Mouse (Mus musculus) liver, embryonic 16.5 days (tissue): ENCODE results near the gene Ice1. TPM values are rescaled to one million over a fixed set of nuclear protein-coding genes. Genes with fewer than 3 reads are reported as not detected.

Experiments
- ATAC-seq: fragments of 200-750 bp; cut with Nextera tagmentation; 2 replicates; pipeline ENCODE4 v1.8.0; 2017; ENCODE audit warnings: low read depth, mild to moderate bottlenecking, moderate number of reproducible peaks, moderate library complexity
- H3K27ac ChIP-seq: fragments of 300-500 bp; sonication (generic); 2 replicates; pipeline ENCODE4 v1.5.1; 2014; ENCODE audit warnings: mild to moderate bottlenecking, low read length
- H3K27me3 ChIP-seq: fragments of 300-500 bp; sonication (generic); 2 replicates; pipeline ENCODE4 v1.6.1; 2014; ENCODE audit warnings: low read depth, low read length, mixed read lengths; ENCODE audit not compliant: control insufficient read depth, insufficient read depth
- H3K36me3 ChIP-seq: fragments of 300-500 bp; sonication (generic); 2 replicates; pipeline ENCODE4 v1.6.1; 2014; ENCODE audit warnings: mild to moderate bottlenecking; ENCODE audit not compliant: control insufficient read depth, insufficient read depth
- H3K4me1 ChIP-seq: fragments of 300-500 bp; sonication (generic); 2 replicates; pipeline ENCODE4 v1.6.1; 2014; ENCODE audit warnings: low read depth, low read length, mixed read lengths; ENCODE audit not compliant: control insufficient read depth
- H3K4me2 ChIP-seq: fragments of 300-500 bp; sonication (generic); 2 replicates; pipeline ENCODE4 v1.6.1; 2014; ENCODE audit warnings: low read depth, low read length, mixed read lengths
- H3K4me3 ChIP-seq: fragments of 300-500 bp; sonication (generic); 2 replicates; pipeline ENCODE4 v1.5.1; 2014; ENCODE audit warnings: low read depth, mild to moderate bottlenecking, low read length
- H3K9ac ChIP-seq: fragments of 300-500 bp; sonication (generic); 2 replicates; pipeline ENCODE4 v1.6.1; 2014; ENCODE audit warnings: low read depth, low read length
- H3K9me3 ChIP-seq: fragments of 300-500 bp; sonication (generic); replicated peaks from 2 replicates; pipeline ENCODE4 v1.6.1; 2016; ENCODE audit warnings: low read length; ENCODE audit not compliant: control insufficient read depth
- WGBS: fragments of 180-500 bp; shearing (Covaris S2); extraction: QIAGEN DNeasy Blood & Tissue Kit; methylation state at CpG from one replicate; pipeline ENCODE4 v1.1.7; 2014; ENCODE audit not compliant: insufficient replicate concordance; 5-methylcytosine and 5-hydroxymethylcytosine counted together
- polyA plus RNA-seq: library from polyadenylated mRNA; unstranded; fragments of >200 nt; fragmentation: Nextera tagmentation; extraction: Ambion mirVana; gene quantifications from 2 replicates; pipeline ENCODE4 v1.2.1, GENCODE M21; 2015

Gene Ice1
- polyA plus RNA-seq, 1 experiment from 2014 or later = 4.0 TPM

GRCm38 (mm10) chr13:70567889-70568288 is 69.5 kb downstream of the Ice1 start:
- Histone ChIP-seq H3K36me3 (no peaks in the 10 kb centered on the region), H3K9me3 (no peaks in the 10 kb centered on the region), H3K9ac (no peak overlapping the region), H3K4me3 (no peak overlapping the region), H3K27ac (no peak overlapping the region), H3K4me1 (no peaks in the 10 kb centered on the region), H3K4me2 (no peak overlapping the region), H3K27me3 (no peaks in the 10 kb centered on the region)
- WGBS = 40% methylated on average over 2 of the region's 2 CpGs
- no peak for ATAC-seq

- Histone ChIP-seq H3K9me3 (no peaks in the 10 kb centered on the region), H3K9ac (no peak overlapping the region), H3K27me3 (no peaks in the 10 kb centered on the region), H3K27ac (no peak overlapping the region), H3K4me3 (no peak overlapping the region), H3K36me3 (no peaks in the 10 kb centered on the region), H3K4me1 (no peaks in the 10 kb centered on the region), H3K4me2 (no peak overlapping the region)
- 58% methylated on average over 5 of the region's 5 CpGs for WGBS
- ATAC-seq = no peak
Observed at GRCm38 (mm10) chr13:70553456-70553855, 84.0 kb downstream of the Ice1 start.

- Histone ChIP-seq H3K4me2 (no peak overlapping the region), H3K4me3 (no peak overlapping the region), H3K36me3 (no peaks in the 10 kb centered on the region), H3K27ac (no peak overlapping the region), H3K9me3 (no peaks in the 10 kb centered on the region), H3K4me1 (no peaks in the 10 kb centered on the region), H3K27me3 (no peaks in the 10 kb centered on the region), H3K9ac (no peak overlapping the region)
- WGBS = 37% methylated on average over 3 of the region's 3 CpGs
- ATAC-seq = no peak
Observed at GRCm38 (mm10) chr13:70547457-70547856, 90.0 kb downstream of the Ice1 start.

- WGBS = 10% methylated on average over 1 of the region's 1 CpGs
- no peak overlapping the region for H3K4me2 ChIP-seq
- ATAC-seq = no peak
Observed at GRCm38 (mm10) chr13:70545261-70545660, 92.2 kb downstream of the Ice1 start.

GRCm38 (mm10) chr13:70539842-70540241 is 97.6 kb downstream of the Ice1 start:
- no peaks in the 10 kb centered on the region for H3K36me3 ChIP-seq
- no peaks in the 10 kb centered on the region for H3K9me3 ChIP-seq
- H3K27me3 ChIP-seq = no peaks in the 10 kb centered on the region
- no peak overlapping the region for H3K9ac ChIP-seq
- 43% methylated on average over 1 of the region's 1 CpGs for WGBS
- ATAC-seq = no peak
- no peak overlapping the region for H3K27ac ChIP-seq
- no peak overlapping the region for H3K4me3 ChIP-seq
- H3K4me2 ChIP-seq = no peak overlapping the region
- no peaks in the 10 kb centered on the region for H3K4me1 ChIP-seq

More at GRCm38 (mm10) chr13:70545261-70545660, 92.2 kb downstream of the Ice1 start:
- Histone ChIP-seq H3K4me3 (no peak overlapping the region), H3K9ac (no peak overlapping the region), H3K4me1 (no peaks in the 10 kb centered on the region), H3K27ac (no peak overlapping the region), H3K36me3 (no peaks in the 10 kb centered on the region), H3K9me3 (no peaks in the 10 kb centered on the region), H3K27me3 (no peaks in the 10 kb centered on the region)

GRCm38 (mm10) chr13:70533412-70533811 is 104.0 kb downstream of the Ice1 start:
- H3K4me3 ChIP-seq = no peak overlapping the region
- WGBS = 73% methylated on average over 5 of the region's 5 CpGs
- H3K4me1 ChIP-seq = no peaks in the 10 kb centered on the region
- H3K27ac ChIP-seq = no peak overlapping the region
- H3K27me3 ChIP-seq = no peaks in the 10 kb centered on the region
- no peaks in the 10 kb centered on the region for H3K9me3 ChIP-seq
- H3K4me2 ChIP-seq = no peak overlapping the region
- H3K9ac ChIP-seq = no peak overlapping the region
- no peaks in the 10 kb centered on the region for H3K36me3 ChIP-seq
- no peak for ATAC-seq

- Histone ChIP-seq H3K9me3 (no peaks in the 10 kb centered on the region), H3K36me3 (no peaks in the 10 kb centered on the region), H3K27me3 (no peaks in the 10 kb centered on the region), H3K4me1 (no peaks in the 10 kb centered on the region), H3K4me2 (no peak overlapping the region), H3K9ac (no peak overlapping the region), H3K27ac (no peak overlapping the region), H3K4me3 (no peak overlapping the region)
- ATAC-seq = no peak
- 71% methylated on average over 10 of the region's 10 CpGs for WGBS
Observed at GRCm38 (mm10) chr13:70532719-70533118, 104.7 kb downstream of the Ice1 start.

GRCm38 (mm10) chr13:70517651-70518050 is 119.8 kb downstream of the Ice1 start:
- H3K4me3 ChIP-seq = no peak overlapping the region
- no peaks in the 10 kb centered on the region for H3K9me3 ChIP-seq
- H3K27ac ChIP-seq = no peak overlapping the region
- ATAC-seq = no peak
- no peaks in the 10 kb centered on the region for H3K4me1 ChIP-seq
- WGBS = 31% methylated on average over 2 of the region's 2 CpGs
- H3K4me2 ChIP-seq = no peak overlapping the region
- H3K27me3 ChIP-seq = no peaks in the 10 kb centered on the region
- no peak overlapping the region for H3K9ac ChIP-seq
- H3K36me3 ChIP-seq = no peaks in the 10 kb centered on the region

- H3K36me3 ChIP-seq = no peaks in the 10 kb centered on the region
- no peak overlapping the region for H3K4me3 ChIP-seq
- no peak for ATAC-seq
- H3K9ac ChIP-seq = no peak overlapping the region
- 49% methylated on average over 2 of the region's 2 CpGs for WGBS
- no peak overlapping the region for H3K27ac ChIP-seq
- no peaks in the 10 kb centered on the region for H3K27me3 ChIP-seq
- no peak overlapping the region for H3K4me2 ChIP-seq
- H3K9me3 ChIP-seq = no peaks in the 10 kb centered on the region
- H3K4me1 ChIP-seq = no peaks in the 10 kb centered on the region
Observed at GRCm38 (mm10) chr13:70515004-70515403, 122.4 kb downstream of the Ice1 start.
